Mouse (Mus musculus) layer of hippocampus, adult 2 months (tissue): ENCODE results near the gene Gm14399. TPM values are rescaled to one million over a fixed set of nuclear protein-coding genes. Genes with fewer than 3 reads are reported as not detected.
A peak's percentile ranks its signal among the peaks of the same experiment; 100 is the strongest.
"Not testable (repeated sequence)": the region's sequence is repeated elsewhere in the genome, so short reads cannot be mapped to it uniquely, and the experiment has no call there.

ENCODE experiments used
- DNase-seq, 2 experiments: peaks; one replicate each; pipeline ENCODE4 v3.0.0; 2022; ENCODE audit warnings: low spot score in 2 of 2
- H3K27ac ChIP-seq: fragments of 200-600 bp; 2 replicates; pipeline ENCODE4 v1.8.1; 2022
- H3K4me3 ChIP-seq: fragments of 200-600 bp; 2 replicates; pipeline ENCODE4 v1.8.1; 2022; ENCODE audit warnings: mild to moderate bottlenecking
- CTCF ChIP-seq: fragments of 200-600 bp; conservative IDR thresholded peaks from 2 replicates; pipeline ENCODE4 v1.8.1; 2022; ENCODE audit warnings: antibody characterized with exemption, mild to moderate bottlenecking, moderate library complexity
- long read RNA-seq, 2 experiments: library from polyadenylated mRNA; stranded (forward); transcript quantifications; one replicate each; pipeline ENCODE4 v2.0.0; 2021; ENCODE audit warnings: borderline mapping rate in 2 of 2
- total RNA-seq, 2 experiments: library from RNA; stranded (reverse); gene quantifications; 2 replicates each; pipeline ENCODE4 v1.2.3; 2021

Gm14399 gene
- 10 to 100 TPM; 20.0 to 21.1 TPM for total RNA-seq
- long read RNA-seq, experiment 1, partial matches to known transcripts: 2 of 8 reads
- long read RNA-seq, experiment 1, other reads (novel, unspliced or antisense): 3 of 8 reads
- long read RNA-seq, experiment 2, partial matches to known transcripts: 1 of 10 reads
- long read RNA-seq, experiment 2, other reads (novel, unspliced or antisense): 6 of 10 reads

- not testable (repeated sequence) for DNase-seq
- peak within 1 kb of the TSS; percentile 64 for H3K4me3 ChIP-seq
- H3K27ac ChIP-seq: peak within 1 kb of the TSS; percentile 81
Measured at GRCm38 (mm10) chr2:175141993-175142295, at the start of gene Gm14399. Gene Gm14399 (minus strand): TSS chr2:175142012.

DNA sequence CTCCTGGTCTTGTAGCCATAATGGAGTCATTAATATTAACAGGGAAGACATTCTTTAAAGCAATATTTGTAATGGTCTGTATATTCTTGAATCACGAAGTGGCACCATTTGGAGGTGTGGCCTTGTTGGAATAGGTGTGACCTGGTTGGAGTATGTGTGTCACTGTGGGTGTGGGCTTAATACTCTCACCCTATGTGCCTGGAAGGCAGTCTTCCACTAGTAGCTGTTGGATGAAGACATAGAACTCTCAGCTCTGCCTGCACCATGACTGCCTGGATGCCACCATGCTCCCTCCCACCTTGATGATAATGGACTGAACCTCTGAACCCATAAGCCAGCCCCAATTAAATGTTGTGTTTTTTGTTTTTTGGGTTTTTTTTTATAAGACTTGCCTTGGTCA is 37.2 kb upstream of the Gm14399 start:
- H3K27ac ChIP-seq, DNase-seq, H3K4me3 ChIP-seq: not testable (repeated sequence)

- TF ChIP-seq CTCF: no peak
- H3K27ac ChIP-seq: no peak overlapping the region
- DNase-seq: no peak
- H3K4me3 ChIP-seq: no peak overlapping the region
Measured at GRCm38 (mm10) chr2:175176312-175176711, 34.5 kb upstream of the Gm14399 start.

DNA sequence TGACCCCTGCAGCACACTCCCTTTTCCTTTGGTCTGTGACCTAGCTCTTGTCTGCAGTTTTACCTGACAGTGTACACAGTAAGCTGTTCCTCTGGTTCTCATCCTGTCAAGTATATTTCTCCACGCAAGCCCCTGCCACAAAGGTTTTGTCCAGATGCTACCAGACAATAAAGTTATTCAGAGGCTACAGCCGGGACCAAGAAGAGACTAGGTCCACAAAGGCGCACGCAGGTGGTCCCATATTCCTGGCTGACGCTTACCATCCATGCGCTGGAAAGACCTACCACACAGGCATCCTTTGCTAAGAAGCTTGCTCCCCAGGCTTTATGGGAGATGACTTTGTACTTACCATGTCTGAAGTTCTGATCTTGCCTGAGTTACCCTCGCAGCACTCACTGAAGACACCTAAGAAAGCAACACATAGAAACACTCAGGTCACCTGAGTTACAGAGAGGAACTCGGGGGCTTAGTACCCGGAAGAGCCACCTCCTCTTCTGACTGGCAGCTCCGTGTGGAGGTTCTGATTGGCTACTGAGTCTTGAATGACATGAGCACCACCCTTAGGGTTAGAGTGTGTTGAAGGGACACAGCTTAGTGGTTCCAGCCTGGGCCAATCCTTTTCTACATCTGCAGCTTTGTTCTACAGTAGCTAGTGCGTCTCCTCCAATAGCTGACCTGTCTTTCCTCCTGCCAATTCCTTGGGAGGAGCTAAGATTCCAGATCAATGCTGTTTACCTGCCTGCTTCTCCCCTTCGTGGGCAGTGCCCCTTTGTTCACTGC is 33.8 kb upstream of the Gm14399 start, which contains the start of gene Gm14443:
Gm14443 (minus strand) TSS at position 471 of the 780 bp plus-strand sequence.
- not testable (repeated sequence) for DNase-seq, H3K27ac ChIP-seq, H3K4me3 ChIP-seq

GRCm38 (mm10) chr2:175174058-175174457 is 32.2 kb upstream of the Gm14399 start:
- not testable (repeated sequence) for DNase-seq, H3K4me3 ChIP-seq, H3K27ac ChIP-seq

DNA sequence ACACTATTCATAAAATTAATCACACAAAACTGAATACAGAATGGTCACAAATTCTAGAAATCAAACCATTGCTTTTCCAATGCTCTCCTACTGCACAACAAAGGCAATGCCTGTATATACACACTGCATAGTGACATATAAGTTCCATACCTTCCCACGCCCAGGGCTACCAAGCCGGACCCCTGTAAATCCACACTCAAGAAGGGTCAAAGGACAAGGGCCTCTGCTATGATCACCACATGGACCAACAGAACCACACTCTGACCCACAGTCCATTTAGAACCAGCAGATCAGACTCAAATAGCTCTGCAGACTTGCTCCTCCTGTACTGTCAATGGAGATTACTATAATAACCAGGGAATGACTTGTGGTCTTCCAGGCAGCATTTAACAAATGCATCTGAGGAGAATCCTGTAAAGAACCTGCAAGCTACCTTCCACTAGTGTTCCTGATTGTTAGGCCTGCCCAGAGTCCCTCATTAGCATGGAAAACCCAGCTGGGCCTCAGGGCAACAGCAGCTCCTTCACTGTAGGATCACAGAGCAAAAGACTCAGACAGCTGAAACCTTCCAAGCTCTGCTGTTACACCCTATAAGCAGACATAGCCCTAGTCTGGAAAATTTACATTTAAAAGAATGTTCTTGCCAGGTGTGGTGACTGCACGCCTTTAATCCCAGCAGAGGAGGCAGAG is 31.2 kb upstream of the Gm14399 start:
- DNase-seq, H3K4me3 ChIP-seq, H3K27ac ChIP-seq: not testable (repeated sequence)

- TF ChIP-seq CTCF: no peak
Measured at GRCm38 (mm10) chr2:175172123-175172522, 30.3 kb upstream of the Gm14399 start.

GRCm38 (mm10) chr2:175166870-175167269 is 25.1 kb upstream of the Gm14399 start:
- not testable (repeated sequence) for H3K4me3 ChIP-seq, DNase-seq

More at GRCm38 (mm10) chr2:175172123-175172522, 30.3 kb upstream of the Gm14399 start:
- Histone ChIP-seq H3K27ac (no peak overlapping the region), H3K4me3 (no peak overlapping the region)
- no peak for DNase-seq

GRCm38 (mm10) chr2:175165110-175165509 is 23.3 kb upstream of the Gm14399 start:
- DNase-seq, H3K27ac ChIP-seq, H3K4me3 ChIP-seq: not testable (repeated sequence)

More at GRCm38 (mm10) chr2:175166870-175167269, 25.1 kb upstream of the Gm14399 start:
- H3K27ac ChIP-seq: not testable (repeated sequence)

DNA sequence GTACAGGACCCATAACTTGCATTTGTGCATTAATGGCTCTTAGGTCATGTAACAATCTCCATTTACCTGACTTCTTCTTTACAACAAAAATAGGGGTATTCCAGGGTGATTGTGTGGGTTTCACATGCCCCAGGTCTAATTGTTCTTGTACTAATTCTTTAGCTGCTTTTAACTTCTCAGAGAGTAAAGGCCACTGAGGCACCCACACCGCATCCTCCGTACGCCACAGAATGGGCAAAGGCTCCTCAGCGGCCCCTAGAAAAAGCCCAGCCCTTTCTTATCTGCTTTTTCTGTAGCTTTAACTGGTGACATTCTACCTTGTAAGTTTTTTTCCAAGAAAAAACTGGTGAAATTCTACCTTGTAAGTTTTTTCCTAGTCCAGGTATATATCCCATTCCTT is 19.6 kb upstream of the Gm14399 start:
- DNase-seq, H3K4me3 ChIP-seq: not testable (repeated sequence)

DNA sequence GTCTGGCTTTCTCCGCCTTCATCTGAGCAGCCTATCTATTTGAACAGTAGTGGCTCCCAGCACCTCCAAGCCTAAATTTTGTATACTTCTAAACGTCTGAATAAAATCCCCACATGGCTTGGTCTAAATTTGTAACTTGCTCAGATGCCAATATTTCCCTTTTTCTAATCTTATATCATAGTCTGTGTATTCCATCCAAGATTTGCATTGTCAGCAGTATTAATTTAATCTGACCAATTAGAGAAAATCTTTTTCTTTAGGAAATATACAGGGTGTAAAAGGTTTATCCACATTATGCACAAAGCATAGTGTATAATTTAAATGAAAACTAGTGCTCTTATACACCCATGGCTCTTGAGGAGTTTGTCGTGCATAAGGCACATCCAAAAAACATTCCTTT is 16.8 kb upstream of the Gm14399 start:
- no peak for TF ChIP-seq CTCF
- no peak for DNase-seq
- no peak overlapping the region for H3K4me3 ChIP-seq
- H3K27ac ChIP-seq: no peak overlapping the region

More for the DNA sequence above, 19.6 kb upstream of the Gm14399 start:
- H3K27ac ChIP-seq: not testable (repeated sequence)

- no peak for TF ChIP-seq CTCF
- Histone ChIP-seq H3K4me3 (no peak overlapping the region), H3K27ac (no peak overlapping the region)
- no peak for DNase-seq
Measured at GRCm38 (mm10) chr2:175156696-175157095, 14.9 kb upstream of the Gm14399 start.

DNA sequence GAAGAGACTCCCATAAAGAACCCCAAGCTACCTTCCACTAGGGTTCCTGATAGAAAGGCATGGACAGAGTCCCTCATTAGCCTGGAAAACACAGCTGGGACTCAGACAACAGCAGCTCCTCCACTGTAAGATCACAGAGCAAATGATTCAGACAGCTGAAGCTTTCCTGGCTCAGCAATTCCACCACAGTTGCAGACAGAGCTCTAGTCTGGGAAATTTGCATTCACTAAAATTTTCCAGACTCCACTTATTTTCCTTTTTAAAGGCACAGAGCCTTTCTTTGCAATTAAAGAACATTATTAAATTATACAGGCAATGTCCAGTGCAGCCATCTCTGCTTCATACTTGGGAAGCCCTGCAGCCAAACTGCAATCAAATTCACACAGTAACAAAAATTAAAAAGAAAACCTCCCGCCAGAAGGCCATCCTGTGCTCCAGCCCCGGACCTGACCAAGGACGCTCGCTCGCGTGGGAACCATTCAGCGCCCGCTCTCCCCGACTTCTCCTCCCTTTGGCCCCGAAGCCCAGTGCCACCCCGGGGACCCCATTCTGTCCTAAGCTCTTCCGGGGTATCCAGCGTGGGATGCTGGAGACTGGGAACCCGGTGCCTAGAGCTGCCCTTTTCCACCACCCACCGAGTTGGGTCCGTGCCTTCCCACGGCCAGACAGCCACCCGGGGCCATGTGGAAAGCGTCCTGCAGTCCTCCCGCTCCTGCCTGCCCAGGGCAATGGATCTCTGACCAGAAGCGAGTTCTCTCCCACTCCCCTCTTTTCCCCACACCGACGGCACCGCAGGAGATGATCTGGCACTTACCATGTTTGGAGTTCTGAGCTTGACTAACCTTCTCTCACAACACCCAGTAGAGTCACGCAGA is 457 bp downstream of the Gm14399 start:
- peak overlapping the region; percentile 81 for H3K27ac ChIP-seq
- not testable (repeated sequence) for DNase-seq
- peak overlapping the region; percentile 64 for H3K4me3 ChIP-seq

DNA sequence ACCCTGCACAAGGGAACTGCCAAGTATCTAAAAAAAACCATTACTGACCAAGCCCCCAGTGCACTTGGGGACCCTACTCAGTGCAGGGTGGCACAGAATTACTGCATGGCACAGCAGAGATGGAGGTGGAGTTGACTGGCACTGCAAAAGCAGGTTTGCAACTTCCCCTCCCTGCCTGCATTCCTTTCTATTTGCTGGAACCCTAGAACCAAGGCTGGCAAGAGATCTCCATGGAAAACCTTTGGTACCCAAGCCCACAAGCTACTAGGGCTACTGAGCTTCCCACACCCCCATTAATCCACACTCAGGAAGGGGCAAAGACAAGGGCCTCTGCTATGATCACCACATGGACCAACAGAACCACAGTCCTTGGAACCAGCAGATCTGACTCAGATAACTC is 1.2 kb downstream of the Gm14399 start:
- H3K4me3 ChIP-seq, H3K27ac ChIP-seq, DNase-seq: not testable (repeated sequence)
